Mouse (Mus musculus) layer of hippocampus, postnatal 25 days (tissue): Measurements from ENCODE around the gene Smpdl3a. TPM values are rescaled to one million over a fixed set of nuclear protein-coding genes. Genes with fewer than 3 reads are reported as not detected.
A peak's percentile ranks its signal among the peaks of the same experiment; 100 is the strongest.

Experiments
- DNase-seq, 2 experiments: peaks; one replicate each; pipeline ENCODE4 v3.0.0; 2022; ENCODE audit warnings: mixed read lengths in 2 of 2, low spot score in 1 of 2; ENCODE audit errors: extremely low spot score in 1 of 2
- total RNA-seq, 2 experiments: library from RNA; stranded (reverse); gene quantifications; 2 replicates each; pipeline ENCODE4 v1.2.3; 2021

Gene Smpdl3a
- total RNA-seq, 2 experiments from 2014 or later = 31.1 to 32.4 TPM

DNA sequence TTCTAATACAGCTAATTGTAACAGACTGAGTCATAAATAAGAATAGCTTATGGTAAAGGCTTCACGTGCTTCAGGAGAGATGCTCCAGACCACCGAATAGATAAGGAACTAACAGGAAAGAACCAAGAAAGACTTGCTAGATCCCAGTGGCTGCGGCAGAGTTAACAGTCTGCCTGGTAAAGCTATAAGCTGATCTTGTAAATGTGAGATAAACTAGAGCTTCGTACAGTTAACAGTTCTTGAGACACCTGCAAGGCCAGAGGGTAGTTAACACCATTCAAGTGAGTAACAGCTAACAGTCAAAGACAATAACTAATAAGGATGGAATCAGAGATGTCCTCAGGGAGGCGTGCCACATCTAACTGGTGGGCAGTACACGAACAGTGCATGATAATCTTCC is 21.7 kb downstream of the Smpdl3a start:
- no peak for DNase-seq

DNA sequence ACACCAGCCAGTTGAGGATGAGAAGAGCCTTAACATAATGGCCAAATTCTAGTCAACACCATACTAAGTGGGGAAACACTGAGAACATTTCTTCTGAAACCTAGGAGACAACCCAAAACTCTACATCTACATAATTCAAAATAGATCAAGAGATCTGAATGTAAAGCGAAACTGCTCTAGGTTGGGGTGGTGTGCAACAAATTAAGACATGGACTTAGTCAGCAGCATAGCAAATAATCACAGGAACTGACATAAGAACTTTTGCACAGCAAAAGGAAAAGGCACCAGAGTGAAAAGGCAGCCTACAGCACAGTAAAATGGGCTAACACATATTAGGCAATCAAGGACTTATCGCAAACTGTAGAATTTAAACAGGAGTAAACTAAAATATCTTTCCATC is 25.1 kb downstream of the Smpdl3a start:
- DNase-seq = no peak

DNA sequence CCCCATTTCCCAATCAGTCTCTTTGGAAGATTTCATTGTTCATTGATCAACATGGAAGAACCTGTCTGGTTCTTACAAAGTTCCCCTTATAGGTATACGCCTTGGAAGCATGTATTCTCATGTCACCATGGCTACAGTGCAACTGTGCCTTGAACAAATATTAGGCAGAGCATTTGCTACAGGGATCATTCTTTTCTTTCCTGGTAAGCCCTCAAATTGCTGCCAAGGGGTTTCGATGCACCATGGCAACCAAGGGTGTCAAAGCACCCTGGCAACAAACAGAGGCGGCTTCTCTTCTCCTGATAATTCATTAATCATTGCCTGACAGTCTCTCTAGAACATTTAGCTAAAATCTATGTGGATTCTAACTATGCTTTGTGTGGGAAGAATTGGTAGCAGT is 28.3 kb downstream of the Smpdl3a start:
- DNase-seq = peak in 1 of 2 experiments; percentile 6

DNA sequence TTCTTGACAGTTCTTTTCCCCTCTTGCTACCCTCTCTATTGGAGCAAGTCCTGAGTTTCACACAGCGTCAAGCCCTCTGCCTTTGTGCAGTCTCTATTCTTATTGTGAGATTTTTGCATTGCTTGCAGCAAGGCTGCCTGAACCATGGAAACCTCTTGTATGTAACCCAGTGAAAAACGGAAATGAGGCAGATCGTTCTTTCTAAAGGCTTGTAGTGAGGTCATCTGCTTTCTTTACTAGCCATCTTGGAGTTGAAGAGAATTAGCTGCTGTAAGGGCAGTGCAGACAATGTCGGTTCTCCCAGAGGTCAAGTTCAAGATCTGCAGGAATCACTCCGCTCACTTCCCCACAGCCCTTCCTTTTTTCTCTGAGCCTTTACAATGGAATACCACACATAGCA is 34.5 kb downstream of the Smpdl3a start:
- no peak for DNase-seq

DNA sequence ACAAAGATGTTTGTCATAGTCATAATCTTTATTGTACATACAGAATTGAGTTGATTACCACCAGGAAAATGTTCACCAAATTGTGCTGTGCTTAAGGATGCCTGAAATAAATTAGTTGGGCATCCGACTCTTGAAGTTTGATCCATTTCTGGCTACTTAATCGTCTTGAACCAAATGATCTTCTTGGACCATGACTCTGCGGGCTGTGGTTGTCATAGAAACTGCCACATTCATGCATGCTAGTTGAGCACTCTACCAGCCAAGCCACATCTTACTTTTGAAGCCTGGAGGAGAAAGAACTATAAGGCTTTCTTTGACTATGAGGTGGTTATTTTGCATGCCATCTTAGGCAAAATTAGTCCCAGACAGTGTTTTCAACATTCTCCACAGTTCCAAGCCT is 35.5 kb downstream of the Smpdl3a start:
- DNase-seq = no peak

DNA sequence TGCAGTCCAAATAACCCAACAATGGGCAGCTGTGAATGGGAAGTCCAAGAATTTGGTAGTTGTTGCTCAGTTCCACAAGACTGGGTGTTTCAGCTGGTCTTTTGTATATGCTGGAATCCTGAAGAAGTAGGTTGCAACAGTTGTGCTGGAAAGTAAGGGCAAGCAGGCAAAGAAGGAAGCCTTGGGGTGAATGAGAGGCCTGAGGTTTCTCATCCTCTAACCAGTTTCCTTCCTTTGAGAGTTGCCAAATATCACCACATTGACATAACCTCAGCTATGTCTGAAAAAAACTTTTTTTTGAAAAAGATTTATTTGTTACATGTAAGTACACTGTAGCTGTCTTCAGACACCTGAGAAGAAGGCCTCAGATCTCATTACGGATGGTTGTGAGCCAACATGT is 41.0 kb downstream of the Smpdl3a start:
- no peak for DNase-seq

DNA sequence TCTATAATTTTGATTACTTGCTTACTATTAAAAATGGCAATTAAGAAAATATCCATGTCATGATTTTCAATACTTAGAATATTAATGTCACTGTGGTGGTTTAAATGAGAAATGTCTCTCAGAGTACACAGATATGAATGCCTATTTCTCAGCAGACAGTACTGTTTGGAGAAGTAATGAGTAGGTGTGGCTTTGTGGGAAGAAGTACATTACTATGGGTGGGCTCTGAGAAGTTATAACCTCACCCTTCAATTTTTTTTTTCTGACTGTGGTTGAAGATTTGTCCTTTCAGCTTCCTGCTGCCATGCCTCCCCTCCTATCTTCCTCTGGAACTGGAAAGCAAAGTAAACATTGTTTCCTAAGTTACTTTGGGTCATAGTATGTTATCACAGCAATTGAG is 41.8 kb downstream of the Smpdl3a start:
- no peak for DNase-seq

DNA sequence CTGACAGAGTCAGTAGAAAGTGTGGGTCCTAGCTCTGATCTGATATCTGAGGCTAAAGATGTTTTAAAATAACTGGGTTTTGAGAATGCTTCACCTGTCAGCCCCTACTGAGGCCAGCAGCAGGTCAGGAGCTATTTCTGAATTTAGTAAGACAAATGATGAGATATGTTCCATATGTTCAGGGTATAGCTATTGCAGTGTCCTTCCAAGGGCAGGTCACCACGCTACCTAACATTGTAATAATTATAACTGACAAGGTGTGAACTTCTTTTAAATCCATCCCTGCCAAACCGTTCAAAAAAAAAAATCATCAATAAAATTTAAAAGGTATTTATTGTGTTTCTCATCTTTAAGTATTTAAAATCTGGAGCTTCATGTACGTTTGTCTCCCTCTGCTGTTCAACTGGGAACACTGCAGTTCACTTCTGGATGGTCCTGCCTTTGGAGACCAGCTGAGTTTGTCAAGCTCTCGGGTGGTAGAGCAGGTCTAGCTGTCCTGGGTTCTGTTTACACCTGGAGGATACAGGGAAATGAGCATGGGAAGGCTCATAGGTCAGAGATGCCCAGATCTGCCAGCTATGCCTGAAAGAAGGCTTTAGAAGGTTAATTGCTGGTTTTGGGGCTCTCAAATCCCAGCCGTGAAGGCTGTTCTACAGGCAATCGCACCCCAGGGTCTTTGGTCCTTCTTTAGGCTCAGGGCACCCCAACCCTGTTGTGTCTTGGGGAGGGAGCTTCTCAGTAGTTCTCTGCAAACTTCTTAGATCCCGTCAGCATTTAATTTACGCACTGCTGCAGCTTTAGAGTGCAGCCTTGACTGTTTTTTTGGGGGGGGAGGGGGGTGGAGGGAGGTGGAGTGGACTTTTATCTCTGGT is 47.7 kb downstream of the Smpdl3a start:
- DNase-seq = peak in 1 of 2 experiments; percentile 45

DNA sequence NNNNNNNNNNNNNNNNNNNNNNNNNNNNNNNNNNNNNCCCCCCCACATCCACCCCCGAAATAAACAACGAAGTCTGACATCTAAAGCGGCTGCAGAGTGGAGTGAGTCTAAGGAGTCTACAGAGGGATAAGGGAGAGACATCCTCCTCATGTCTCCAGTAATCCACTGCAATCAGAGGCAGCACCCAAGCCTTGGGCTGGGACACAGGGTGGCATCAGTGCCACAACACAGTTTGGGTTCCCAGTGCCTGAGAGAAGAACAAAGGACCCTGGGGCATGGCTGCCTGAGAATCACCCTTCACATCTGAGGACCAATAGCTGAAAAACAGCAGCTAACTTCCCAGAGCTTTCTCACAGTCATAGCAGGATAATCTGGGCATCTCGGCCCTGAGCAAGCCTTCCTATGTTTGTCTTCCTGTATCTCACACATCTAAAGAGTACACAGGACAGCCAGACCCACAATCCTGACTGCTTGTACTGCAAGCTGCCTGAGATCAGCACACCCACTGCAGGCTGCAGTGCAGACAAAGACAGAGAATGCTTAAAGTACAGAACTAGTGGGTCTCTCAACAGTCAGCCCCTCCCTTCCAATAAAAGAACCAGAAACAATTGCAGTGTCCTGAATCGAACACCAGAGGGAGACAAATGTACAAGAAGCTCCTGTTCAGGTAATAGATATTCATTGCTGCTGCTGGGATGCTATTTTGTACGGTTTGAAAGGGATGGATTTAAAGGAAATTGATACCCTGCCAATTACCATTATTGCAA is 54.0 kb downstream of the Smpdl3a start:
- DNase-seq = peak in 1 of 2 experiments; percentile 23

Other genes with a start within 250 kb of the Smpdl3a start
- gene Pkib, start 162.4 kb upstream of the Smpdl3a start, total RNA-seq = 10 to 100 TPM in 1 of 2 experiments, 1 to 10 TPM in 1; 5.8 to 12.3 TPM
- 100 to 1,000 TPM; 109 to 116 TPM for gene Fabp7, start 9.5 kb upstream of the Smpdl3a start, total RNA-seq